Mouse (Mus musculus): ENCODE data around the gene Scamp5.

DNA sequence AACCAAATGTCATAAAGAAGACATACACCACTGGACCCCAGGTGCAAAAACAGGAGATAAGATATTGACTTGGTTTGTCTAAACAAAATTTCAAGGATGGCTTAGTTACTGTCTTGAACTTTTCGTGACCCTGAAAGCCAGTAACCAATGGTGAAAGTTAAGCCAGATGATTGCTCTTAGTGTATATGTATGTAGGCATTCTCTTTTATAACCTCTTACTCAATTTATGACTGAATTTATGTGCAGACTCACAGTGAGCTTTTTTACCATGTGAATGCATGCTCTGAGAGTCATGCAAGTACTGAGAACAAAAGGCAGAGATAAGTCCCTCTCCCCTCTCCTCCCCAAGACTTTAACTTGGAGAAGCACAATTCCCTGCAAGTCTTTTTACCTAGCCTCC, 75.0 kb downstream of the Scamp5 start:
- TF ChIP-seq CTCF (IDR thresholded peaks at IDR 0.05) (no peak), EP300 (IDR thresholded peaks at IDR 0.05) (no peak)

All from lung, postnatal 0 days (tissue).